35 mouse cellular contexts compared by ENCODE assay signal in the genomic region with DNA sequence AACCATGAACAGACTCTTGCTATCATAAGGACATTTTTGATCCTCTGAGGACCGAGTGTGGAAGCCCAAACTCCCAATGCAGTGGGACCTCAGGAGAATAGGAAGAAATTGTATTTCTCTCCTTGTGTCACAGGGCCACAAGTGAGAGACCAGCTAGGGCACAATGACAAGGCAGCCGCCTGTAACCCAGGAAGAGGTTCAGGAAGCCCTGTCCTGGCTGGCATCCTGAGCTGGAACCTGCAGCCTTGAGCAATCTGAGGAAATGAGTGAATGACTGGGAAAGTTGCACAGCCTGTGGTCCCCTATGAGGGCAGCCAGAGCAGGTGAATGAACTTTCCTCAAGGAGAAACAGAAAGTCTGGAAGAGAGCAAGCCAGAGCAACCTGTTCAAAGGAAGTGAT.
"Had no signal": no experiment of that assay in that cellular context is flagged by ENCODE, and none has a peak within 500 bp of the region (broad histone marks: within the 10 kb centered on the region; RNA-seq: fewer than 3 reads in every experiment).

No protein-coding gene starts in this region.

- H3K4me2 ChIP-seq: heart, embryonic 11.5 days; heart, embryonic 12.5 days; heart, embryonic 13.5 days; heart, embryonic 15.5 days; hindbrain, embryonic 12.5 days; hindbrain, embryonic 13.5 days; hindbrain, embryonic 14.5 days; hindbrain, embryonic 15.5 days; intestine, embryonic 15.5 days; kidney, embryonic 15.5 days had no signal

- H3K4me3 ChIP-seq: heart, embryonic 10.5 days; heart, embryonic 12.5 days; heart, embryonic 13.5 days; heart, embryonic 15.5 days; hindbrain, embryonic 10.5 days; hindbrain, embryonic 12.5 days; hindbrain, embryonic 13.5 days; hindbrain, embryonic 15.5 days; intestine, embryonic 15.5 days; kidney, embryonic 15.5 days; layer of hippocampus, adult 2 months; left cerebral cortex, adult 2 months had no signal

- H3K9ac ChIP-seq: heart, embryonic 12.5 days; heart, embryonic 13.5 days; heart, embryonic 15.5 days; hindbrain, embryonic 12.5 days; hindbrain, embryonic 13.5 days; hindbrain, embryonic 14.5 days; hindbrain, embryonic 15.5 days; intestine, embryonic 15.5 days; kidney, embryonic 15.5 days had no signal

- H3K36me3 ChIP-seq: heart, embryonic 10.5 days; heart, embryonic 12.5 days; heart, embryonic 13.5 days; heart, embryonic 15.5 days; hindbrain, embryonic 10.5 days; hindbrain, embryonic 12.5 days; hindbrain, embryonic 13.5 days; hindbrain, embryonic 15.5 days; intestine, embryonic 15.5 days; kidney, embryonic 15.5 days had no signal

- H3K4me1 ChIP-seq: intestine, embryonic 15.5 days had no signal

- ATAC-seq: hindbrain, embryonic 16.5 days; hindbrain, postnatal 0 days; inflammation-experienced regulatory T-cells, adult 6 months; intestine, embryonic 15.5 days; intestine, embryonic 16.5 days; intestine, postnatal 0 days had no signal

- H3K27ac ChIP-seq: heart, embryonic 10.5 days; heart, embryonic 13.5 days; heart, embryonic 15.5 days; hindbrain, embryonic 10.5 days; hindbrain, embryonic 12.5 days; hindbrain, embryonic 13.5 days; hindbrain, embryonic 14.5 days; hindbrain, embryonic 15.5 days; hindbrain, postnatal 0 days; intestine, embryonic 15.5 days; kidney, embryonic 15.5 days; kidney, postnatal 0 days; layer of hippocampus, adult 2 months; left cerebral cortex, adult 2 months had no signal

- H3K27me3 ChIP-seq: heart, embryonic 12.5 days; heart, embryonic 13.5 days; heart, embryonic 15.5 days; hindbrain, embryonic 13.5 days; hindbrain, embryonic 15.5 days had no signal

- H3K9me3 ChIP-seq: heart, embryonic 10.5 days; heart, embryonic 12.5 days; heart, embryonic 13.5 days; heart, embryonic 15.5 days; hindbrain, embryonic 10.5 days; hindbrain, embryonic 12.5 days; hindbrain, embryonic 13.5 days; hindbrain, embryonic 15.5 days; intestine, embryonic 15.5 days; kidney, embryonic 15.5 days had no signal

- DNase-seq: heart, postnatal 10 days; heart, postnatal 14 days; heart, postnatal 36 days; kidney, adult 11 months; kidney, adult 18-20 months; kidney, adult 2 months; kidney, adult 8-10 months; kidney, adult 9 months; kidney, postnatal 10 days; kidney, postnatal 14 days; kidney, postnatal 25 days; kidney, postnatal 36 days; kidney, postnatal 4 days; layer of hippocampus, adult 9-11 months; layer of hippocampus, postnatal 36 days had no signal
